Mouse (Mus musculus): ENCODE results near the gene Adgrl1. TPM values are rescaled to one million over a fixed set of nuclear protein-coding genes. Genes with fewer than 3 reads are reported as not detected.

The Adgrl1 gene
- polyA plus RNA-seq, 1 experiment from 2014 or later, result 72.0 TPM

DNA sequence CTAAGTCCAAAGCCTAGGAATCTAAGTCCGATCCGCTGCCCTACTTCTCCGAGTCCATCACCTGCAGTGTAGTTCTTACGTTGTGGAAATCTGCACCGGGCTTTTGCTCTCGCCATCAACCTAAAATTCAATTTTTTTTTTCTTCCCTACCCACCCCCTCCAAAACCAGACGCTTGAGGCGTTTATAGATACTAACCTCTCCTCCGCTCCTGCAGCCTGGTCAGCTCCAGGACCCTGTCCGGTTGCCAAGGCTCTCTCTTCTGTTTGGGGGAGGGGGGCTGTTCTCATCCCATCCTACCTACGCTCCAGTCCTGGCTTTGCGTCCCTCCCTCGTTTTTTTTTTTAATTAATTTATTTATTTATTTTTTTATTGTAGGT, 931 bp upstream of the Adgrl1 start:
- H3K4me1 ChIP-seq (replicated peaks; ENCODE audit: control insufficient read depth, insufficient read depth, low read length), result peaks cover 36% of the 10 kb centered on the region
- peak overlapping the region; percentile 98 for H3K4me3 ChIP-seq (replicated peaks; ENCODE audit: low read length)
- peak overlapping the region; percentile 99 for H3K27ac ChIP-seq
- DNase-seq (ENCODE audit: low spot score) (peak; percentile 82), ATAC-seq (ENCODE audit: low FRiP score) (peak; percentile 1; the same call in 1 of the 2 replicates)
- no peaks in the 10 kb centered on the region for H3K9me3 ChIP-seq (ENCODE audit: control insufficient read depth, low read length)
- H3K9ac ChIP-seq, result peak overlapping the region; percentile 98
- H3K27me3 ChIP-seq (ENCODE audit: control insufficient read depth, insufficient read depth, low read length), result peaks cover 9% of the 10 kb centered on the region; the same call in 1 of the 2 replicates
- under 1% methylated on average over 13 of the region's 13 CpGs for WGBS
- H3K36me3 ChIP-seq (replicated peaks; ENCODE audit: control insufficient read depth, insufficient read depth), result no peaks in the 10 kb centered on the region
- H3K4me2 ChIP-seq (replicated peaks), result peak overlapping the region; percentile 72

GRCm38 (mm10) chr8:83900266-83900956, 506 bp downstream of the Adgrl1 start:
- peaks cover 45% of the 10 kb centered on the region for H3K4me1 ChIP-seq (replicated peaks; ENCODE audit: control insufficient read depth, insufficient read depth, low read length)
- WGBS, result under 1% methylated on average over 65 of the region's 100 CpGs

DNA sequence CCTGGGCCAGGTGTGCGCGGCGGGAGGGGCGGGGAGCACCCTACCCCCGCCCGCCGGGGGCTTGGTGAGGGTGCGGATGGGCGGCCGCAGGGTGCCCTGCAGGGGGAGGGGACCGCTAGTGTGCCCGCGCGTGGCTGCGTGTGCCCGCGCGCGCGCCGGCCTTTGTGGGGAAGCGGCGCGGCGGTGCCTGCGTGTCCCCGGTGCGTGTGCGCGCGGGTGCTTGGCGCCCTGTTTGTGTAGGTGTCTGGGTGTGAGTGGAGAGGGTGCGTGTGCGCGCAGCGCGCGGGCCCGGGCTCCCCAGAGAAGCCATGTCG, 1.0 kb downstream of the Adgrl1 start:
- Histone ChIP-seq H3K27ac (peak overlapping the region; percentile 99), H3K4me1 (replicated peaks; ENCODE audit: control insufficient read depth, insufficient read depth, low read length) (peaks cover 45% of the 10 kb centered on the region), H3K27me3 (ENCODE audit: control insufficient read depth, insufficient read depth, low read length) (no peaks in the 10 kb centered on the region), H3K36me3 (replicated peaks; ENCODE audit: control insufficient read depth, insufficient read depth) (peaks cover 6% of the 10 kb centered on the region; the same call in 1 of the 2 replicates), H3K9ac (peak overlapping the region; percentile 98), H3K4me2 (replicated peaks) (peak overlapping the region; percentile 72), H3K9me3 (ENCODE audit: control insufficient read depth, low read length) (no peaks in the 10 kb centered on the region), H3K4me3 (replicated peaks; ENCODE audit: low read length) (peak overlapping the region; percentile 98)
- peak; percentile 73 for DNase-seq (ENCODE audit: low spot score)
- WGBS, result under 1% methylated on average over 30 of the region's 40 CpGs
- peak; percentile 1; the same call in 1 of the 2 replicates for ATAC-seq (ENCODE audit: low FRiP score)

More at GRCm38 (mm10) chr8:83900266-83900956, 506 bp downstream of the Adgrl1 start:
- Histone ChIP-seq H3K4me2 (replicated peaks) (peak overlapping the region; percentile 72), H3K36me3 (replicated peaks; ENCODE audit: control insufficient read depth, insufficient read depth) (peaks cover 3% of the 10 kb centered on the region; the same call in 1 of the 2 replicates), H3K27me3 (ENCODE audit: control insufficient read depth, insufficient read depth, low read length) (no peaks in the 10 kb centered on the region), H3K9me3 (ENCODE audit: control insufficient read depth, low read length) (no peaks in the 10 kb centered on the region), H3K27ac (peak overlapping the region; percentile 99), H3K4me3 (replicated peaks; ENCODE audit: low read length) (peak overlapping the region; percentile 98), H3K9ac (peak overlapping the region; percentile 98)
- DNase-seq (ENCODE audit: low spot score) (peak; percentile 46), ATAC-seq (ENCODE audit: low FRiP score) (no peak)

- 11% methylated on average over 13 of the region's 14 CpGs for WGBS
- ATAC-seq (ENCODE audit: low FRiP score) (no peak), DNase-seq (ENCODE audit: low spot score) (no peak)
- H3K4me3 ChIP-seq (replicated peaks; ENCODE audit: low read length), result peak overlapping the region; percentile 98
- H3K27me3 ChIP-seq (ENCODE audit: control insufficient read depth, insufficient read depth, low read length), result no peaks in the 10 kb centered on the region
- H3K4me2 ChIP-seq (replicated peaks), result peak overlapping the region; percentile 72
- peaks cover 6% of the 10 kb centered on the region; the same call in 1 of the 2 replicates for H3K36me3 ChIP-seq (replicated peaks; ENCODE audit: control insufficient read depth, insufficient read depth)
- H3K27ac ChIP-seq, result peak overlapping the region; percentile 99
- no peaks in the 10 kb centered on the region for H3K9me3 ChIP-seq (ENCODE audit: control insufficient read depth, low read length)
- H3K9ac ChIP-seq, result peak overlapping the region; percentile 98
- H3K4me1 ChIP-seq (replicated peaks; ENCODE audit: control insufficient read depth, insufficient read depth, low read length), result peaks cover 41% of the 10 kb centered on the region
These were observed 1.9 kb downstream of the Adgrl1 start for GRCm38 (mm10) chr8:83901566-83902485.

DNA sequence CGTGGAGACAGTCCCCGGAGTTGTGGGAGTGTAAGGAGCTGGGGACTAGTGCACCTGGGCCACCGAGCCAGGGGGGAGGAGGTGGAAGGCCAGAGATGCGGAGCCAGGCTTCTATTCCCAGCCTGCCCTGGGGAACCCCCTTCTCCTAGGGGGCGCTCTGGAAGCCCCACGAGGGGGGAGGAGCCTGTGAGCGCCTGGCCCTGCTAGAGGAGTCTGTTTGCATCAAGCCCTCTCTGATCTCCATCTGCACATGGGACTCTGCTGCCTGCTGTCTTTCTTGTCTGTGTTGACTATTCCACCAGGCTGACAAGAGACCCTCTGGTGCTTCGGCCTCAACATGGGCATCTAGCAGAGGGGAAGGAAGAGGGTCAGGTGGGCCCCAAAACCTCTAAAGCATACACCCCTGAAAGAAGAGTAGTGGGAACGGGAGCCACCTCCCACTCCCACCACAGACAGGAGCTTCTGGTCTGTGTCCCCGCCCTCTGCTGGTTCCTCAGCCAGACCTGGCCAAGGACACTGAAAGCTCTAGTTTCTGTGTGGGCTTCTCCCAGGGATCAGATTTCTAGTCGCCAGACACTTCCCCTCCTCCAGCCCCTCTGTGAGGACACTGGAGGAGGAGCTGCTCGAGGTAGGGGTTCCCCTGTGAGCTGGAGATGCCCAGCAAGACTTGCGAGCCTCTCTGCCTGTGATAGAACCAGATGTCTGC, 3.2 kb downstream of the Adgrl1 start:
- H3K27me3 ChIP-seq (ENCODE audit: control insufficient read depth, insufficient read depth, low read length), result no peaks in the 10 kb centered on the region
- H3K4me3 ChIP-seq (replicated peaks; ENCODE audit: low read length), result peak overlapping the region; percentile 98
- H3K36me3 ChIP-seq (replicated peaks; ENCODE audit: control insufficient read depth, insufficient read depth), result peaks cover 6% of the 10 kb centered on the region; the same call in 1 of the 2 replicates
- H3K27ac ChIP-seq, result no peak overlapping the region
- WGBS, result 15% methylated on average over 12 of the region's 13 CpGs
- H3K4me2 ChIP-seq (replicated peaks), result peak overlapping the region; percentile 72
- DNase-seq (ENCODE audit: low spot score) (no peak), ATAC-seq (ENCODE audit: low FRiP score) (no peak)
- H3K9ac ChIP-seq, result peak overlapping the region; percentile 98
- peaks cover 39% of the 10 kb centered on the region for H3K4me1 ChIP-seq (replicated peaks; ENCODE audit: control insufficient read depth, insufficient read depth, low read length)
- H3K9me3 ChIP-seq (ENCODE audit: control insufficient read depth, low read length), result no peaks in the 10 kb centered on the region

DNA sequence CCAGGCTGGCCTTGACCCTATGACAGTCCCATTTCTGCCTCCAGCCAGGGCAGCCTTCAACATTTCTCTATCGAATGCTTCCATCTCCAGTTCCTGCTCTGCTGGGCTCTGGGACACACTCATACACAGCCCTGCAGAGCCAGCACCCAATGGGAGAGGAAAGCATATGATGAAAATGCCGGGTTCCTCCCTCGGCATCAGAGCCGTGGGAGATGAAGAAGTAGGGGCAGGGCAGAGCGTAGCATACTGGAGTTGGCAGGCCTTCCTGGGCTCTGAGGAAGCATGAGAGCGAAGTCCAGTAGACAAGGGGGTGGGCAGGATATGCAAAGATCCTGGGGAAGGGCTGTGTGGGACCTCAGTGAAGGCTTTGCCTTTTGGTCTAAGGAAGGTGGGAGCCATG, 8.7 kb downstream of the Adgrl1 start:
- WGBS, result 75% methylated on average over 6 of the region's 6 CpGs
- Histone ChIP-seq H3K9ac (no peak overlapping the region), H3K4me1 (replicated peaks; ENCODE audit: control insufficient read depth, insufficient read depth, low read length) (peaks cover 21% of the 10 kb centered on the region)

DNA sequence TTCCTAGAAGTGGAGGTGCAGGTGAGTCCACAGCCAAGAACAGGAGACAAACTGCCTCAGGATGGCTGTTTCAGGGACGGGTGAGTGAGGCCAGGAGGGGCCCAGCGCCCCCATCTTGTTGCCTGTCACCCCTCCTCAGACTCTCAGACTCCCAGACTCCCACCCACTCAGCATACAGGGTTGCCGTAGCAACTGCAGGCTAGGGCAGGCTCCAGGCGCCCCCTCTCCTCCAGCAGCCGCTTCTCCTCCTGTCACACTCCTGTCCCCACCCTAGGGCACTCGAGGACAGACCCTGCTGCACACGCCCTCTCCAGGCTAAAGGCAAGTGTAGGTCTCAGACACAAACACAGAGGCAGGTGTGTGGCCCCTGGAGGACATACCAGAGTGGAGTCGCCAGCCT, 9.4 kb downstream of the Adgrl1 start:
- Histone ChIP-seq H3K36me3 (replicated peaks; ENCODE audit: control insufficient read depth, insufficient read depth) (peaks cover 13% of the 10 kb centered on the region), H3K4me3 (replicated peaks; ENCODE audit: low read length) (no peak overlapping the region), H3K9ac (peak overlapping the region; percentile 20; the same call in 1 of the 2 replicates), H3K27me3 (ENCODE audit: control insufficient read depth, insufficient read depth, low read length) (no peaks in the 10 kb centered on the region), H3K4me2 (replicated peaks) (no peak overlapping the region), H3K9me3 (ENCODE audit: control insufficient read depth, low read length) (no peaks in the 10 kb centered on the region), H3K4me1 (replicated peaks; ENCODE audit: control insufficient read depth, insufficient read depth, low read length) (peaks cover 16% of the 10 kb centered on the region), H3K27ac (no peak overlapping the region)
- WGBS, result 41% methylated on average over 8 of the region's 8 CpGs
- DNase-seq (ENCODE audit: low spot score), result no peak
- ATAC-seq (ENCODE audit: low FRiP score), result peak; percentile 26; the same call in 1 of the 2 replicates

More for the DNA sequence above, 8.7 kb downstream of the Adgrl1 start:
- H3K36me3 ChIP-seq (replicated peaks; ENCODE audit: control insufficient read depth, insufficient read depth), result peaks cover 13% of the 10 kb centered on the region
- H3K27me3 ChIP-seq (ENCODE audit: control insufficient read depth, insufficient read depth, low read length), result no peaks in the 10 kb centered on the region
- H3K4me2 ChIP-seq (replicated peaks), result no peak overlapping the region
- no peak overlapping the region for H3K27ac ChIP-seq
- no peak for ATAC-seq (ENCODE audit: low FRiP score)
- no peak for DNase-seq (ENCODE audit: low spot score)
- no peaks in the 10 kb centered on the region for H3K9me3 ChIP-seq (ENCODE audit: control insufficient read depth, low read length)
- no peak overlapping the region for H3K4me3 ChIP-seq (replicated peaks; ENCODE audit: low read length)

DNA sequence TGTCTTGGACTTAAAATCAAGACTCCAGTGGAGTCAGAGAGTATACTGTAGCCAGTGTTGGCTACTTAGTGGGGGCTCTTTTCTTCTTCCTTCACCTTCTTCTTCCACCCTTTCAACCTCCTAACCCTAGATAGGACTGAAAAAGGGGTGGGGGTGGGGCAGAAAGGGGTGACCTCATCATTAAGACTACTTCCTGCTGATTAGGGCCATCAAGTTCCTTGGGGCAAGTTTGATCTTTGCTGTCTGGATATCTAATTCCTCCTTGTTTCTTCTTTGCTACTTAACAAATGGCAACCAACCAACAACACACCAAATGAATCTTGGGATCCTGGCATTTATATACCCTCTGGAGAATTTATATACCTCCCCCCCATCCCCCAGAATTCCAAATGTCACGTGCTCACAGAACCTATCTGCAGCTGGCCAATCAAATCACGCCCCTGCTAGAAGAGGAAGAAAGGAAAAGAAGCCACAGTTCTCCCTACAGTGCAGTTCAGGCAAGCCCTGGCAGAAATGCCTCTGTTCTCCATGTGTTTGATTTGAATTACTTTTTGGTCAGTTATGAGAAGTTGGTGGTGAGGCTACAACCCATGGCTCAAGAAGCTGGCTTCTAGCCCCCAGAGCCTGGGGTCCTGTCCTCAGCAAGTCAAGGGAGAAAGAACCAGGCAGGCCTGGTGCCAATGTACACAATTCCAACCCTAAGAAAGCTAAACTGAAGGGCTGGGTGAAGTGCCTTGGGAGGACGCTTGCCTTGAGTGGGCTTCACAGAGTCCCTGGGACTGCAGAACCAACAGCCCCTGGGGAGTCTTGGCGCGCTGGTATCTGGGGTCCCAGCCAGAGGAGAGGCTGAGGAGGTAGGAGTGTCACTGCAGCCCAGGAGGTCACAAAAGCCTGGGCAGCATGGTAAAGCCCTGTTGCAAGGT, 12.2 kb downstream of the Adgrl1 start:
- Histone ChIP-seq H3K9ac (no peak overlapping the region), H3K27ac (no peak overlapping the region), H3K4me2 (replicated peaks) (no peak overlapping the region), H3K4me3 (replicated peaks; ENCODE audit: low read length) (no peak overlapping the region), H3K9me3 (ENCODE audit: control insufficient read depth, low read length) (no peaks in the 10 kb centered on the region), H3K36me3 (replicated peaks; ENCODE audit: control insufficient read depth, insufficient read depth) (peaks cover 7% of the 10 kb centered on the region), H3K27me3 (ENCODE audit: control insufficient read depth, insufficient read depth, low read length) (no peaks in the 10 kb centered on the region), H3K4me1 (replicated peaks; ENCODE audit: control insufficient read depth, insufficient read depth, low read length) (peaks cover 16% of the 10 kb centered on the region)
- no peak for ATAC-seq (ENCODE audit: low FRiP score)
- 75% methylated on average over 5 of the region's 5 CpGs for WGBS
- no peak for DNase-seq (ENCODE audit: low spot score)

Data from hindbrain, embryonic 14.5 days (tissue).